8 mouse cellular contexts compared by ENCODE assay signal in the genomic region with DNA sequence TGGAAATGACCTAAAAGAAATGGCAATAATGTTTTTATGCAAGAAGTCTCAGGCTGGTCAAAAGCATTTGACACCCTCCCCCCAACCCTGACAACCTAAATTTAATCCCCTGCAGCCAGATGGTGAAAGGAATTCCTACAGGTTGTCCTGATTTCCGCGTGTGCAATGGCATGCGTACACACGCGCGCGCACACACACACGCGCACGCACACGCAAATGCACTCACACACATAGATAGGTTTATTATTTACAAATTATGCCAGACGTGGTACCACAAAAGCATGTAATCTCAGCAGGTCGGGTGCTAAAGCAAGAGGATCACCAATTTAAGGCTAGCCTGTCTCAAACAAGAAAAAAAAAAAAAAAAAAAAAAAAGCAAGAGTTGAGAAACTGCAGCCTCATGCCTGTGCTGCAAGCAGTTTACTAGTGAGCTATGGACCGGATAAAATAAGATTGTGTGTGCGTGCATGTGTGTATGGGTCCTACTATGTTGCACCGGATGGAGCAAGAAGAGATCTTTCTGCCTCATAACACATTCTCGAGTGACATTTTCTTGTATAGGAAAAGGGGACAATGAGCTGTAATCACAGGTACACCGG. TPM values are rescaled to one million over a fixed set of nuclear protein-coding genes. Genes with fewer than 3 reads are reported as not detected.
DNase-seq lines count a peak whose midpoint lies in the region; ATAC-seq and TF ChIP-seq lines count a peak whose summit lies in the region.

No protein-coding gene starts in this region.

- H3K4me2 ChIP-seq in embryonic facial prominence, embryonic 11.5 days (ENCODE audit: low read depth, low read length) = peak overlapping the region; percentile 42
- peak overlapping the region; percentile 61 for H3K4me2 ChIP-seq in stomach, postnatal 0 days (replicated peaks; ENCODE audit: low read depth)

- no peak for DNase-seq in layer of hippocampus, adult 2 months (ENCODE audit: low spot score in 2 of 2)
- no peak for DNase-seq in layer of hippocampus, postnatal 14 days (ENCODE audit: low spot score in 2 of 2)
- peak; percentile 11 for DNase-seq in NIH3T3 (ENCODE audit: low read depth)
- peak; percentile 18 for DNase-seq in embryonic facial prominence, embryonic 11.5 days (ENCODE audit: low spot score)
- DNase-seq in hindlimb bud, embryonic 11.5 days (ENCODE audit: extremely low spot score, low read depth, low spot score) = peak; percentile 22
- DNase-seq in lung, postnatal 36 days = peak; percentile 4
- DNase-seq in stomach, postnatal 0 days (ENCODE audit: low spot score) = peak; percentile 21
- no peak for DNase-seq in adrenal gland, postnatal 14 days

- no peaks in the 10 kb centered on the region for H3K27me3 ChIP-seq in embryonic facial prominence, embryonic 11.5 days (ENCODE audit: control insufficient read depth, insufficient read depth, low read length)
- H3K27me3 ChIP-seq in stomach, postnatal 0 days (ENCODE audit: control insufficient read depth, insufficient read depth, low read length) = no peaks in the 10 kb centered on the region

- ATAC-seq in embryonic facial prominence, embryonic 11.5 days (replicated peaks; ENCODE audit: insufficient number of reproducible peaks, low FRiP score, low TSS enrichment, low read depth) = peak; percentile 72
- ATAC-seq in stomach, postnatal 0 days (ENCODE audit: low FRiP score, low TSS enrichment) = peak; percentile 62

- peak overlapping the region; percentile 73 for H3K4me3 ChIP-seq in layer of hippocampus, adult 2 months
- peak overlapping the region; percentile 43 for H3K4me3 ChIP-seq in embryonic facial prominence, embryonic 11.5 days (ENCODE audit: low read depth, low read length)
- H3K4me3 ChIP-seq in stomach, postnatal 0 days (ENCODE audit: low read depth, low read length) = peak overlapping the region; percentile 51

- WGBS in embryonic facial prominence, embryonic 11.5 days = 22% methylated on average over 18 of the region's 18 CpGs
- 18% methylated on average over 18 of the region's 18 CpGs for WGBS in stomach, postnatal 0 days

- H3K4me1 ChIP-seq in embryonic facial prominence, embryonic 11.5 days (ENCODE audit: control insufficient read depth, insufficient read depth, low read length) = no peaks in the 10 kb centered on the region
- H3K4me1 ChIP-seq in stomach, postnatal 0 days (replicated peaks; ENCODE audit: control insufficient read depth, insufficient read depth) = no peaks in the 10 kb centered on the region

- H3K9ac ChIP-seq in embryonic facial prominence, embryonic 11.5 days (replicated peaks; ENCODE audit: low read length) = peak overlapping the region; percentile 52
- H3K9ac ChIP-seq in stomach, postnatal 0 days (ENCODE audit: low read length) = peak overlapping the region; percentile 54

- no peaks in the 10 kb centered on the region for H3K9me3 ChIP-seq in embryonic facial prominence, embryonic 11.5 days (replicated peaks; ENCODE audit: control insufficient read depth, low read length)
- H3K9me3 ChIP-seq in stomach, postnatal 0 days (ENCODE audit: control insufficient read depth, low read length) = no peaks in the 10 kb centered on the region

- peak overlapping the region; percentile 87 for H3K27ac ChIP-seq in layer of hippocampus, adult 2 months
- H3K27ac ChIP-seq in embryonic facial prominence, embryonic 11.5 days (replicated peaks; ENCODE audit: low read depth, low read length) = peak overlapping the region; percentile 54; the same call in 1 of the 2 replicates
- peak overlapping the region; percentile 80 for H3K27ac ChIP-seq in stomach, postnatal 0 days (replicated peaks)

- no peaks in the 10 kb centered on the region for H3K36me3 ChIP-seq in embryonic facial prominence, embryonic 11.5 days (replicated peaks; ENCODE audit: control insufficient read depth, insufficient read depth, low read depth, low read length)
- H3K36me3 ChIP-seq in stomach, postnatal 0 days (ENCODE audit: control insufficient read depth, insufficient read depth, low read length) = no peaks in the 10 kb centered on the region

- no peak for TF ChIP-seq CTCF in layer of hippocampus, adult 2 months (conservative IDR thresholded peaks at IDR 0.05)
- TF ChIP-seq CTCF in stomach, postnatal 0 days (IDR thresholded peaks at IDR 0.05; ENCODE audit: low read depth) = no peak

- no peak for TF ChIP-seq EP300 in stomach, postnatal 0 days (optimal IDR thresholded peaks at IDR 0.05)

RNA-seq across cellular contexts. Expression of gene Utp14a, which starts 0.7 kb away (rescaled TPM):
- 10 to 100 TPM; 16.6 to 20.1 TPM for total RNA-seq in layer of hippocampus, adult 2 months (2021)
- 10 to 100 TPM; 17.9 to 18.0 TPM for total RNA-seq in layer of hippocampus, postnatal 14 days (2021)
- polyA plus RNA-seq in embryonic facial prominence, embryonic 11.5 days (2014; fragmentation: Nextera tagmentation; extraction: Ambion mirVana) = 23.8 and 27.5 TPM in 2 replicates
- polyA plus RNA-seq in stomach, postnatal 0 days (2015; fragmentation: Nextera tagmentation; extraction: Ambion mirVana) = 10.8 and 12.6 TPM in 2 replicates
- total RNA-seq in adrenal gland, postnatal 14 days (2021) = 14.9 and 18.8 TPM in 2 replicates

RNA-seq across cellular contexts. Expression of gene Zdhhc9, which starts 47.3 kb away (rescaled TPM):
- total RNA-seq in layer of hippocampus, adult 2 months (2021) = 10 to 100 TPM; 41.3 to 41.6 TPM
- total RNA-seq in layer of hippocampus, postnatal 14 days (2021) = 10 to 100 TPM; 52.2 to 54.3 TPM
- 2.7 and 2.8 TPM in 2 replicates for polyA plus RNA-seq in embryonic facial prominence, embryonic 11.5 days (2014; fragmentation: Nextera tagmentation; extraction: Ambion mirVana)
- 5.1 and 5.7 TPM in 2 replicates for polyA plus RNA-seq in stomach, postnatal 0 days (2015; fragmentation: Nextera tagmentation; extraction: Ambion mirVana)
- total RNA-seq in adrenal gland, postnatal 14 days (2021) = 16.4 and 17.5 TPM in 2 replicates

Comparison
In these comparisons a context has a peak if more than half of its experiments do, and no peak if none do; other contexts are left out.
1. DNase-seq: peak in NIH3T3 (single experiment), embryonic facial prominence, embryonic 11.5 days (single experiment), hindlimb bud, embryonic 11.5 days (single experiment), lung, postnatal 36 days (single experiment) and stomach, postnatal 0 days (single experiment); none in layer of hippocampus, adult 2 months (0 of 2), layer of hippocampus, postnatal 14 days (0 of 2) and adrenal gland, postnatal 14 days (single experiment).
2. Peak in every context shown above with its lines, with median percentiles within 50 percentile points of each other: H3K27ac ChIP-seq and H3K4me3 ChIP-seq.